Mouse (Mus musculus) brain, embryonic 14.5 days (tissue): Measurements from ENCODE around the gene Thbs3. TPM values are rescaled to one million over a fixed set of nuclear protein-coding genes. Genes with fewer than 3 reads are reported as not detected.
A peak's percentile ranks its signal among the peaks of the same experiment; 100 is the strongest.

Source experiments
- DNase-seq: peaks from one replicate; pipeline ENCODE4 v3.0.0-alpha.2; 2011; ENCODE audit warnings: low read depth
- CTCF ChIP-seq: fragments of 200-500 bp; IDR thresholded peaks from 2 replicates; pipeline ENCODE4 v1.5.1; 2012; ENCODE audit warnings: inconsistent platforms, mild to moderate bottlenecking, moderate library complexity, borderline replicate concordance; ENCODE audit not compliant: insufficient read depth, insufficient read length; ENCODE audit errors: extremely low read depth
- POLR2A ChIP-seq: fragments of 200-500 bp; IDR thresholded peaks from 2 replicates; pipeline ENCODE4 v1.6.1; 2012; ENCODE audit warnings: mild to moderate bottlenecking, inconsistent platforms, borderline replicate concordance; ENCODE audit not compliant: poor library complexity, insufficient read depth, insufficient read length, severe bottlenecking; ENCODE audit errors: extremely low read depth
- polyA plus RNA-seq: library from polyadenylated mRNA; depleted of rRNA; stranded (reverse); fragments of >200 nt; gene quantifications from 2 replicates; pipeline ENCODE4 v1.2.3, GENCODE M21; 2012; rRNA removed

Gene Thbs3
- 117 and 168 TPM in 2 replicates for polyA plus RNA-seq

- TF ChIP-seq POLR2A: no peak
- no peak for TF ChIP-seq CTCF
- DNase-seq: peak; percentile 88
Measured at GRCm38 (mm10) chr3:89214681-89215411, at the start of gene Thbs3. Gene Thbs3, plus strand, starts transcription at chr3:89215180.

DNA sequence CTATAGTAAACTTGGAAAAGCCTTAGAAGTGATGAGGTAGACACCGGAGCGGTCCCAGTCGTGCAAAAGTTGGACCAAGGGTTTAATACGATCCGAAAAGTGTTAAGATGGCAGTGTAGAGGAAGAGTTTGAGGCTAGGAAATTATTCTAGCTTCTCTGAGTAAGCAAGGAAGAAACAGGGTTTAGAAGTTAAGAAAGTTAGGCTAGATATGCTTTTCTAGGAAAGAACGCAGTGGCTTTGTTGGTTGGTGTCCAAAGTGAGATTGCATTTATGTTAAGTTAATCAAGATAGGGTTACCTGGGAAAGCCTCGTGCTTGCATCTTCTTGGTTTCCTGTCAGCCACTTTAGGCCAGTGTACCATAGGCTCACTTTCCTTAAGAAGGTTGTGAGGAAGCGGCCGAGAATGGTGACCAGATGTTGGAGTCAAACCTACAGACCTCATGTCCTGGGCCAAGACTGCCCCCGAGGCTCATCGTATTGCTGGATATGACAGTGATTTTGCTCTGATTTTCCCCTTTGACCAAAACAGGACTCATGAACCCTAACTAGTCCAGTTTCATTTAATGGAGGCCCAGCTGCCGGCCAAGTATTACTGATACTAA, 49.6 kb upstream of the Thbs3 start:
- no peak for DNase-seq

DNA sequence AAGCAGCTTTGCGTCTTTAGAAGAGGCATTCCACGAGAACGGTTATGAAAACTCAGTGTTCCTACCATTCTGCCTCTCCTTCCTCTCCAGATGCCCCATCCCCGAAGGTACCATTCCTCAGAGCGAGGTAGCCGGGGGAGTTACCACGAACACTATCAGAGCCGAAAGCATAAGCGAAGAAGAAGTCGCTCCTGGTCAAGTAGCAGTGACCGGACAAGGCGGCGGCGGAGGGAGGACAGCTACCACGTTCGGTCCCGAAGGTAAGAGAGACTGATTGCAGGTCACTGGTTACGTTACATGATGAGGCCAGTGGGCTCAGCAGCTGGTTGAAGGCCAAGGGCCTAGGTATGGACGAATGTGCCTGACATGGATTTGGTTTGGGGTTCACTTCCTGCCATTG, 48.0 kb upstream of the Thbs3 start:
- DNase-seq: no peak
- no peak for TF ChIP-seq POLR2A
- no peak for TF ChIP-seq CTCF

More for the DNA sequence above, 49.6 kb upstream of the Thbs3 start:
- TF ChIP-seq CTCF (no peak), POLR2A (no peak)

GRCm38 (mm10) chr3:89174844-89175243, 40.1 kb upstream of the Thbs3 start:
- DNase-seq: no peak
- TF ChIP-seq CTCF (no peak), POLR2A (no peak)

GRCm38 (mm10) chr3:89175544-89175943, 39.4 kb upstream of the Thbs3 start:
- no peak for DNase-seq
- TF ChIP-seq CTCF: no peak
- no peak for TF ChIP-seq POLR2A

DNA sequence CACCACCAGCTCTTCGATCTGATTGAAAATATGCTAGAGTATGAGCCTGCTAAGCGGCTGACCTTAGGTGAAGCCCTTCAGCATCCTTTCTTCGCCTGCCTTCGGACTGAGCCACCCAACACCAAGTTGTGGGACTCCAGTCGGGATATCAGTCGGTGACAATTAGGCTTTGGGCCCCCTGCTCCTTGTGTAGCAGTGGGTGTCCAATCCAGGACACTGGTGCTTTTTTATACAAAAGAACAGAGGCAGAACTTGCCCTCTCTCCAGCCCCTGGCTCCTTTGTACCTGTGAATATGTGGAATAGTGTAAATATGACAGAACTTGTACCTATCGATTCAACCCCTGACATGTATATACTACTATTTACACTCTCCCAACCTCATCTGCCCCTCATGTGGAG, 38.6 kb upstream of the Thbs3 start:
- DNase-seq: no peak
- TF ChIP-seq POLR2A (no peak), CTCF (no peak)

- TF ChIP-seq POLR2A (peak; percentile 50; the same call in 1 of the 2 replicates), CTCF (no peak)
- peak; percentile 99 for DNase-seq
Measured at GRCm38 (mm10) chr3:89177242-89178106, 37.5 kb upstream of the Thbs3 start, which contains the start of gene Scamp3. Gene Scamp3, plus strand, starts transcription at chr3:89177473.

DNA sequence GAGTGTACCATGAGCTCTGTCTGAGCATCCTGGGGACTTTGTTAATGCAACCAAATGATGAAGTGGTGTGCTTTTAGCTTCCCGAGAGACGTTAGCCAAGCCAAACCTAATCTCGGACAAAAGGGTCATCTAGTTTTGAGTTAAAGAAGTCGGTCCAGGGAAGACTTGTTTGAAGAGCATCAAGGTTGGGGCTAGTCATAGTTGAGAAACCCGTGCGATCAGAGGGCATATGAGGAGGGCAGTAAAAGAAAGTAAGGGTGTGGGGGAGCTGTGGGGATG, 36.9 kb upstream of the Thbs3 start:
- no peak for DNase-seq
- TF ChIP-seq CTCF: no peak
- no peak for TF ChIP-seq POLR2A

DNA sequence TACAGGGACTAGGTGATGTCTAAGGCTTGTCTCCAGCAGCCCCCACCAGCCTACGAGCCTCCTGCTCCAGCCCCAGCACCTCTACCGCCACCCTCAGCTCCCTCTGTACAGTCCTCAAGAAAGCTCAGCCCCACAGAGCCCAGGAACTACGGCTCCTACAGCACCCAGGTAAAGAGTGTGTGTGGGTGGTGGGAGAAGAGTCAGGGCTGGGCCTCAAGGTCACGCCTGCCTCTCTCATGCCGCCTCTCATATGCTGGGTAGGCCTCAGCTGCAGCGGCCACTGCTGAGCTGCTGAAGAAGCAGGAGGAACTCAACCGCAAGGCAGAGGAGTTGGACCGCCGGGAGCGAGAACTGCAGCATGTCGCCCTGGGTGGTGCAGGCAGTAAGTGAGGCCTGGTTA, 35.9 kb upstream of the Thbs3 start:
- no peak for DNase-seq
- TF ChIP-seq CTCF (no peak), POLR2A (no peak)

GRCm38 (mm10) chr3:89181749-89182500, 33.1 kb upstream of the Thbs3 start:
- TF ChIP-seq CTCF (no peak), POLR2A (no peak)
- DNase-seq: no peak

DNA sequence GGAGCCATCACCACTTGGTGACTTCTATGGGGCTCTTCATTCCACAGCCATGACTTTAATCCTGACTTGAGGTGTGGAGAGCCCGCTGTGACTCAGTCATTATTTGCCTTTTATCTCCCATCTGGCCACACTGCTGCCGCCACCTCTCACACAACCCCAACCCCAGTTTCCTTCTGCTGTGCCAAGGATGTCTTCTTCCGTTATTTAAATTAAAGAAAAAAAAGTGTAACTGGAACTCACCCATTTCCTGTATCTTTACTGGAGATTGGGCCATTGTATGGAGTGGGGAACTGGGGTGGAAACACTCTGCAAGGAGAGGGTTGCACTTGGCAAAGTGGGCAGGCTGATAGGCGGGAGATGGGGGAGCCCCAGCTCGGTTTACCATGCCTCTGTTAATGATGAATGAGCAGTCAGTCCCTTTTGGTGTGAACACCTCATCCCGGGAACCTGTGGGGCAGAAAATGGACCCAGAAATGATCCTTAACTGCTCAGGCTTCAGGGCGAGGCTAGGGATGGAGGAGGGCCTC, 32.4 kb upstream of the Thbs3 start:
- TF ChIP-seq CTCF (no peak), POLR2A (no peak)
- DNase-seq: no peak

DNA sequence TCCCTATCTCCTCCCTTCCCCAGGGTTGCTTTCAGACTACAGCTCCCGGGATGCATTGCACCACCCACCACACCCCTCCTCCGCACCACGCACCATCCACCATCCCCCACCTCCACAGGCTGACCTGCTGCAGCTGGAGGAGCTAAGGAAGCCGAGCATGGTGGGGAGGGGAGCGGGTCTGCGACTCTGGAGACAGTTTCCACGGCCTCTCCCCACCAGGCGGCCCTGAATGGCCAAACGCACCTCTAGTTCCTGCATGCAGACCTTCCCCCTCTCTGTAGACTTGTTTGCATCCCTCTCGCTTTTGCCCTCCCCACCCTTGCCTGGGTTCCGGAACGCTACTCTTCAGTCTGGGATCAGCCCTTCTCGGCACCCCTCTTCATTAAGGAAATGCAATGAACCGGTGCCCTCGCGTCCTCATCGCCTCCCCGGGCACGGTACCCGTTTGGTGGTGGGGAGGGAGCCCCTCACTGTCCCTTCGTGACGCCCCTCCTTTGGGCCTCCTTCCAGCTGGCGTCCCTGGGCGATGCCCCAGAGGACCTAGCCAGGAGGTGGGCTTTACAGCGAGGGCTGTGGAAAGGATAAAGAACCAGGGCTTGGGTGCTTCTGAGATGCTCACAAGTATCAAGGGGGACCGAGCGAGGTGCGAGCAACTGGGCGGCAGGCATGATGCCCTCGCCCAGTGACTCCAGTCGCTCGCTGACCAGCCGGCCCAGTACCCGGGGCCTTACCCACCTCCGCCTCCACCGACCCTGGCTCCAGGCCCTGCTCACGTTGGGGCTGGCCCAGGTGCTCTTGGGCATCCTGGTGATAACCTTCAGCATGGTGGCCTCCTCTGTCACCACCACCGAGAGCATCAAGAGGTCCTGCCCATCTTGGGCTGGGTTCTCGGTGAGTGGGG, 31.7 kb upstream of the Thbs3 start, which contains the start of gene Fam189b:
Gene Fam189b, plus strand, starts transcription at position 86 of the 901 bp plus-strand sequence.
- peak; percentile 97 for DNase-seq
- TF ChIP-seq POLR2A (peak; percentile 75; the same call in 1 of the 2 replicates), CTCF (no peak)

GRCm38 (mm10) chr3:89183959-89184315, 31.0 kb upstream of the Thbs3 start:
- DNase-seq: peak; percentile 27
- no peak for TF ChIP-seq POLR2A
- no peak for TF ChIP-seq CTCF
